Mouse (Mus musculus): ENCODE measurements around the gene 1700015G11Rik. TPM values are rescaled to one million over a fixed set of nuclear protein-coding genes. Genes with fewer than 3 reads are reported as not detected.

Gene 1700015G11Rik
- polyA plus RNA-seq, 1 experiment from 2014 or later = not detected

DNA sequence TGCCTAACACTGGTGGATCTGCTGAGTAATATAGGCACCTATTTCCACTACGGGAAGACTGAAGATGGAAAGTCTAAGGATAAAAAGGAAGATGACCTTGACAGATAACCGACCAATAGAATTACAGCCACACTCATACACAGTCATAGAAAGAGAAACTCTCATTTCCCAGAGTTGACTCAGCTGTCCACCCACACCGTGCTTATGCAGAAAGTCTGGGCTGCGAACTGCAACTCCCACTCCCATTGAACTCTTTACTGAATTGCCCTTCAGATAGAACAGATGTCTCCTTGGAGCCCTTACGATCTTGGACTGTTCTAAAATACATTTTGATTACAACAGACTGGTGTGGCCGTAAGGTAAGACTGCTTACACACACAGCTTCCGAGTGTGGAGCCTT, 50.8 kb downstream of the 1700015G11Rik start:
- H3K9me3 ChIP-seq (replicated peaks) = no peaks in the 10 kb centered on the region
- WGBS = 76% methylated on average over 7 of the region's 7 CpGs
- no peak overlapping the region for H3K4me3 ChIP-seq (replicated peaks)
- no peak for ATAC-seq (replicated peaks; ENCODE audit: low FRiP score)
- H3K9ac ChIP-seq = no peak overlapping the region
- H3K4me1 ChIP-seq = no peaks in the 10 kb centered on the region
- H3K36me3 ChIP-seq = no peaks in the 10 kb centered on the region
- no peak overlapping the region for H3K4me2 ChIP-seq
- no peaks in the 10 kb centered on the region for H3K27me3 ChIP-seq
- no peak overlapping the region for H3K27ac ChIP-seq

DNA sequence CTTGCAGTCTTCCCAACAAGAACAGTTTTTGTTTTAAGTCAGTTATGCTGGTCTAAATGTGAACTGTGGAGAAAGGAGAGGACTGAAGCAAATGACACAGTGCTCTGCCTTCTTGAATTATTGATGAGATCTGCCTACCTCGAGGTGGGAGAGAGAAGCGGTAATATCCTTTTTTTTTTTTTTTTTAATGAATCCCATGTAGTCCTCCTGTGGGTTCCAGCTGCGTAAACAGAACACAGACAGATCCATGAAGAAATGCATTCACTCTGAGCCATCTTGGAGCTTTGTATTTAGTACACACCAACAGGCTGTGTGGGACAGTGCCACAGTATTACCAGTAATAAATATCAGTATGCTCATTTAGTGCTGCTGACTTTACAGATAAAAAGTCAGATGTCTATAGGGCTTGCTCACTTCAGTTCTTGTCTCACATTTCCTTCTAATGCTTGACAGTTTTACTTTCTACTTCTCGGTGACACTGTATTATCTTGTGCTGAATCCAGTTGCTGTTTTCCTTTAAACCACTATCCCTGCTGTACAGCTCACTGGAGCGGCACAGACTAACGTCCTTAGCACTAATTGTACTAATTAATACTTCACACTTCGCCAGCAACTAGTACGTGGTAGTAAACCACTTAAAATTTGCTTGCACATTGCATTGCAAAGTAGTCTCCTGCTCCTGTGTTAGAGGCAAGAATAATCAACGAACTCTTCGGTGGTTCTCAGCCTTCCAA, 53.1 kb downstream of the 1700015G11Rik start:
- Histone ChIP-seq H3K4me2 (no peak overlapping the region), H3K27ac (no peak overlapping the region), H3K36me3 (no peaks in the 10 kb centered on the region), H3K4me3 (replicated peaks) (no peak overlapping the region), H3K4me1 (no peaks in the 10 kb centered on the region), H3K9ac (no peak overlapping the region), H3K27me3 (no peaks in the 10 kb centered on the region), H3K9me3 (replicated peaks) (no peaks in the 10 kb centered on the region)
- ATAC-seq (replicated peaks; ENCODE audit: low FRiP score) = no peak
- 49% methylated on average over 10 of the region's 10 CpGs for WGBS

Other genes with a start within 250 kb of the 1700015G11Rik start
- gene Gas2, start 153.7 kb downstream of the 1700015G11Rik start, polyA plus RNA-seq (2015; fragmentation: Nextera tagmentation; extraction: Ambion mirVana) = 93.5 and 93.9 TPM in 2 replicates
- 11.1 and 11.9 TPM in 2 replicates for gene Fancf, start 153.5 kb downstream of the 1700015G11Rik start, polyA plus RNA-seq (2015; fragmentation: Nextera tagmentation; extraction: Ambion mirVana)
- gene Svip, start 9.7 kb downstream of the 1700015G11Rik start, polyA plus RNA-seq (2015; fragmentation: Nextera tagmentation; extraction: Ambion mirVana) = 8.9 and 9.8 TPM in 2 replicates